Mouse (Mus musculus) limb, embryonic 13.5 days (tissue): Measurements from ENCODE around the gene Ky. TPM values are rescaled to one million over a fixed set of nuclear protein-coding genes. Genes with fewer than 3 reads are reported as not detected.

ENCODE experiments used
- ATAC-seq: fragments of 200-750 bp; cut with Nextera tagmentation; 2 replicates; pipeline ENCODE4 v1.8.0; 2017; ENCODE audit warnings: low read depth, moderate number of reproducible peaks, moderate TSS enrichment; ENCODE audit not compliant: low FRiP score
- H3K27ac ChIP-seq: fragments of 300-500 bp; sonication (generic); 2 replicates; pipeline ENCODE4 v1.5.1; 2015; ENCODE audit warnings: inconsistent platforms, mild to moderate bottlenecking, moderate library complexity
- H3K27me3 ChIP-seq: fragments of 300-500 bp; sonication (generic); 2 replicates; pipeline ENCODE4 v1.6.1; 2015; ENCODE audit warnings: mild to moderate bottlenecking, inconsistent platforms
- H3K36me3 ChIP-seq: fragments of 300-500 bp; sonication (generic); 2 replicates; pipeline ENCODE4 v1.6.1; 2015; ENCODE audit warnings: inconsistent platforms, mild to moderate bottlenecking, moderate library complexity
- H3K4me1 ChIP-seq: fragments of 300-500 bp; sonication (generic); 2 replicates; pipeline ENCODE4 v1.6.1; 2015; ENCODE audit warnings: inconsistent platforms
- H3K4me2 ChIP-seq: fragments of 300-500 bp; sonication (generic); replicated peaks from 2 replicates; pipeline ENCODE4 v1.6.1; 2015; ENCODE audit warnings: inconsistent platforms, mild to moderate bottlenecking, moderate library complexity
- H3K4me3 ChIP-seq: fragments of 300-500 bp; sonication (generic); 2 replicates; pipeline ENCODE4 v1.5.1; 2015; ENCODE audit warnings: moderate library complexity, mild to moderate bottlenecking, inconsistent platforms
- H3K9ac ChIP-seq: fragments of 300-500 bp; sonication (generic); 2 replicates; pipeline ENCODE4 v1.6.1; 2015; ENCODE audit warnings: mild to moderate bottlenecking, inconsistent platforms
- H3K9me3 ChIP-seq: fragments of 300-500 bp; sonication (generic); 2 replicates; pipeline ENCODE4 v1.6.1; 2016; ENCODE audit warnings: inconsistent platforms
- WGBS: fragments of 180-500 bp; shearing (Covaris S2); methylation state at CpG from one replicate; pipeline ENCODE4 v1.1.7; 2015; 5-methylcytosine and 5-hydroxymethylcytosine counted together
- polyA plus RNA-seq: library from polyadenylated mRNA; unstranded; fragments of >200 nt; fragmentation: Nextera tagmentation; extraction: Ambion mirVana; gene quantifications from 2 replicates; pipeline ENCODE4 v1.2.1, GENCODE M21; 2015

Ky gene
- 0.39 and 1.6 TPM in 2 replicates for polyA plus RNA-seq

DNA sequence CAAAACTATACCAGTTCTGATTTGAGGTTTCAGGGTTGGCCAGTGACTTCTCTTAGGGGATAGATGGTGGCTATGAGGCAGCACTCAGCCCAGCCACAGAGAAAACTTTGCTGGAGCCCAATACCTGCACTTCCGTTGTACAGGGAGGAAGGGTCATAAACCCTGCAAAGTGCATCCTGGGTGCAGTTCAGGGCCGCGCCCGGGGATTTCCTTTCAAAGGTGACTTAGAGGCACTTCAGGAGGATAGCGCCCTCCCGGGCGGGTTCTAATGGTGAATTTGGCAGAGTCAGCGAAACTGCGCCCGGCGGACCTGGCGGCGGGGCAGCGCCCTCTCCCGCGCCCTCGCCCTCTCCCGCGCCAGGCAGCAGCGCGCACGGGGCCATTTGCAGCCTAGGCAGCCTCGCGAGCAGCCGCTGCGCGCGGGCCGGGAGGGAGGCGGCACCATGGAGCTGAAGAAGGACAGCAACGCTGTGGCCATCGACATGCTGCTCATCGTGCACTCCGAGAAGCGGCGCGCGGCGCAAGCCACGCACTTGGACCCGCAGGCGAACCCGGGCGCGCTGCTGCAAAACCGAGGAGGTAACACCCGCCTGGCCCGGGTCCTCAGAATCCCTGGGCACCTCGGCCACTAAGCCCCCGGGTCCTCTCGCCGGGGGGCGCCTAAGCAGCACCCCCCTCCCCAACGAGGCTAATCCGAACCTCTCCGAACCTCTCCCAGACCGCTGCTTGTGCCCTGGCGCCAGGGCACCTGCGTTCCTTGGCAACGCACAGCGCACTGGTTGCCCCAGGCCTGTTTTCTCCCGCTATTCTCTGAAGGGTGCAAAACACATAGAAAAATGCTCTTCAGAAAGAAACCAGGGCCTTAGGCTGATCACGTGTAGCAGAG is at the start of gene Ky:
Ky (plus strand) TSS at position 51 of the 886 bp plus-strand sequence.
- Histone ChIP-seq H3K4me3 (peak within 1 kb of the TSS; percentile 49), H3K4me1 (peaks cover 9% of the 10 kb centered on the region), H3K27ac (no peak within 1 kb of the TSS), H3K9ac (peak within 1 kb of the TSS; percentile 51), H3K4me2 (peak within 1 kb of the TSS; percentile 86), H3K36me3 (no peaks in the 10 kb centered on the region), H3K27me3 (peaks cover 55% of the 10 kb centered on the region), H3K9me3 (no peaks in the 10 kb centered on the region)
- 1% methylated on average over 51 of the region's 63 CpGs for WGBS
- ATAC-seq, result 0 out of 2 replicates have a peak, but pooled peaks have one; percentile 11

DNA sequence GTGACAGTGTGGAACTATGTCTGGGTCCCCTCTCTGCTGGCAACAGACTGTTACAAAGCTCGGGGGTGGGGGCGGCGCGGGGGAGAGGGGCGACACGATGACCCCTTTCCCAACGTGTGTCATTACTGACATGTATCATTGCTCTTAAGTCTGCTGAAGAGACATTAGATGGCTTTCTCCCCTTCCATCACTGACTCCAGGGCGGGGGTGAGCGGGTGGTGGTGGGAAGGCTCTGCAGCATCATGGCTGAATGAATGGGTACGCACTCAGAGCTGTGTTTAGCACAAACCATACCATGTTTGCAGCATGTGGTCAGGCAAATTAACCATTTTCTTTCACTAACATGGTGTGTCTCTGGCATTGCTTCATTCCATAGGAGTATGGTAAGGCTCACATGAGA is 43.3 kb upstream of the Ky start:
- H3K27ac ChIP-seq, result no peak overlapping the region
- no peak overlapping the region for H3K4me3 ChIP-seq
- H3K9ac ChIP-seq, result no peak overlapping the region
- ATAC-seq, result no peak
- no peaks in the 10 kb centered on the region for H3K9me3 ChIP-seq
- H3K27me3 ChIP-seq, result no peaks in the 10 kb centered on the region
- 90% methylated on average over 10 of the region's 10 CpGs for WGBS
- H3K4me1 ChIP-seq, result no peaks in the 10 kb centered on the region
- H3K4me2 ChIP-seq, result no peak overlapping the region
- H3K36me3 ChIP-seq, result no peaks in the 10 kb centered on the region

DNA sequence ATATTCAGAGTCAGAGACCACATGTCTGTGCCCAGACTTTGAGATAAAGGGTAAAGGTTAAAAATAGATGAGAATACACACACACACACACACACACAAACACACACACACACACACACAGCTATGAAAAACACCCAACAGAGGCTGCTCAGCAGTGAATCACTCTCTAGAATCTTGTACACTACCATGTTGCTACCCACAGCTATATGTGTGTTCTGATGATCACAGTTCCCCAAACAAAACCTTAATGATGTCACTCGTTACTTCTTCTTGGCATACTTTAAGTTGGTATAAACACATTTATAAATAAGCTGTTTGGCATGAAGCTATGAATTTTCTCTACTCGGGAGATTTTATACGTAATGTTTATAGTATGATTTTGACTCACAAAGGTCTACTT is 40.5 kb upstream of the Ky start:
- Histone ChIP-seq H3K9ac (no peak overlapping the region), H3K4me1 (no peaks in the 10 kb centered on the region)
- 75% methylated on average over 3 of the region's 3 CpGs for WGBS

DNA sequence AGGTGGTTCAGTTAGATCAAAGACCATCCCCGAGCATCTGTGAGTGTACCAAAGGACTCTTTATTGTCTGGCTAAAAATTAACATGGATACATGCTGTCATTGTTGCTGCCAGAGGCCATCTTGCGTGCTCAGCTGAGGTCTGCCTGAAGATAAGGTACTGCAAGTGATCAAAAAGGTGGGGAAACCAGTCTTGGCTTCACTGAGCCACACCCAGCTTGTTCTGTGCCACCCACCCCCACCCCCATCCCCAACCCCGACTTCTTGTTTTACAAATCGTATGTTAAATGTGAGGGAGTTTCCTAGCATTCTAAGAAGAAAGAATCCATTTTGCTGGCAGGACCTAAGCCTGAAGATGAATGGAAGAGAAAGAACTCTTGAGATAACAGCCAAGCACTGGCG is 39.8 kb upstream of the Ky start:
- no peak overlapping the region for H3K27ac ChIP-seq
- no peak overlapping the region for H3K4me3 ChIP-seq
- no peaks in the 10 kb centered on the region for H3K27me3 ChIP-seq
- ATAC-seq, result no peak
- H3K9ac ChIP-seq, result no peak overlapping the region
- H3K36me3 ChIP-seq, result no peaks in the 10 kb centered on the region
- H3K4me2 ChIP-seq, result no peak overlapping the region
- no peaks in the 10 kb centered on the region for H3K4me1 ChIP-seq
- H3K9me3 ChIP-seq, result no peaks in the 10 kb centered on the region
- 78% methylated on average over 5 of the region's 5 CpGs for WGBS

More for the DNA sequence above, 40.5 kb upstream of the Ky start:
- no peaks in the 10 kb centered on the region for H3K36me3 ChIP-seq
- no peaks in the 10 kb centered on the region for H3K27me3 ChIP-seq
- no peak overlapping the region for H3K4me2 ChIP-seq
- no peak overlapping the region for H3K27ac ChIP-seq
- H3K9me3 ChIP-seq, result no peaks in the 10 kb centered on the region
- no peak overlapping the region for H3K4me3 ChIP-seq
- no peak for ATAC-seq

DNA sequence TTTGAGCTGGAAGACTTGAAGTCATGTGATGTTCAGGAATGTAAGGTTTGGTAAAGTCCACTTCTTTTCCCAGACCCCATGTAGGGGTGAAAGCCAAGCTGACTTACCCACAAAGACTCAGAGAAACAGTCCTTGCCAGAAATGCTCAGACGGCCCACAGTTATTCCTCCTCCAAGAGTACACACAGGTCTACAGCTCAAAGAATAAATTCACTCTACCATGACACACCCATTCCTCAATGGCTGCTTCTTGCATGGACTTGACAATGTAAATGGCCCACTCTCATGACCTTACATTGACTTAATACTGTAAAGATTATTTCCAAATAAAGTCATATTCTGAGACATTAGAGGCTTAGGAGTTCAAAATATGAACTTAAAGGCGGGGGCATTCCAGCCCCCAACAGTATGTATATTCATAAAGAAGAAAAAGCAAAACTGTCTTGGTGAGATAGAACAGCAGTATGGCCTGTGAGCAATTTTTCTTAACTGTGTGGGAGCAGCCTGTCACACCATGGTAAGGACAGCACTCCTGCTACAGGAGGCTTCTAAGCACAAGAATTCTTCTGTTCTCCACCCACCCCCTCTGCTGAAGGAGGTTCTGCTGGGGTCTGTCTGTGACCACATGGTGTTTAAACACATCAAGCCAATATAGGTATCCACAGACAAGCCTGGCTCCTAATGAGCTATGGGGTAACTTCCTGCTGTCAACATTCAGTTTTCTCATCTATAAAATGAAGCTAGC is 35.3 kb upstream of the Ky start:
- no peaks in the 10 kb centered on the region for H3K36me3 ChIP-seq
- no peak overlapping the region for H3K27ac ChIP-seq
- no peaks in the 10 kb centered on the region for H3K4me1 ChIP-seq
- no peak for ATAC-seq
- no peak overlapping the region for H3K4me3 ChIP-seq
- 87% methylated on average over 2 of the region's 2 CpGs for WGBS
- no peak overlapping the region for H3K4me2 ChIP-seq
- no peaks in the 10 kb centered on the region for H3K27me3 ChIP-seq
- H3K9ac ChIP-seq, result no peak overlapping the region
- no peaks in the 10 kb centered on the region for H3K9me3 ChIP-seq

DNA sequence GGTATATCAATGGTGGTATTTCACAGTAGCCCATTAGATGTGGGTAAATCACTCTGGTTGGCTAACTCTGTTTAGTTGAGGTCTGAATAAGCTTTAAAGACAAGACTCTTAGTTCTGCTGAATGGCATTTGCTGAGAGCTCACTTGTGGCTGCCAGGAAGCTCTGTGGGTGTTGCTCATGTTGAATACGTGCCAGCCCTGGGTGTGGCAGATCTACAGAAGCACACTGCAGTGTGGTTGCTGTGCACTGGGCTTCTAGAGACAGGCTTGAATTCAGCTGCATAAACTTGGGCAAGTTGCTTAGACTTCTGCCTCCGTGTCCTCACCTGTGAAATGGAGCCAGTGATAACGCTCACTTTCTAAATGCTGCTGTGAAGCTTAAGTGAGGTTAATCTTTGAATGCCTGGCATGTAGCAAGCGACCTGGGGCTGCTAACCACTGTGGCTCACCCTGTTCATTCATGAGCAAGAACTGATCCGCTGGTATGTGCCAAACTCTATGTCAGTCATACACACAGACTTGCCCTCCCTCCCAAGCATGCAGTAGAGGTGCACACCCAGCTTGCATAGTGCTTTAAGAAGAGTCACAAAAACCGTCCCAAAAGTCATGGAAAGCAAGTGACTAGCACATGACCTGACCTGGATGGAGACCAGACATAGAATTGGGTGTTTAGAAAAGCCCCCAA is 27.6 kb upstream of the Ky start:
- no peaks in the 10 kb centered on the region for H3K27me3 ChIP-seq
- no peak overlapping the region for H3K4me3 ChIP-seq
- no peak overlapping the region for H3K4me2 ChIP-seq
- H3K9ac ChIP-seq, result no peak overlapping the region
- H3K9me3 ChIP-seq, result no peaks in the 10 kb centered on the region
- no peaks in the 10 kb centered on the region for H3K4me1 ChIP-seq
- no peak for ATAC-seq
- 84% methylated on average over 6 of the region's 6 CpGs for WGBS
- H3K27ac ChIP-seq, result no peak overlapping the region
- no peaks in the 10 kb centered on the region for H3K36me3 ChIP-seq

DNA sequence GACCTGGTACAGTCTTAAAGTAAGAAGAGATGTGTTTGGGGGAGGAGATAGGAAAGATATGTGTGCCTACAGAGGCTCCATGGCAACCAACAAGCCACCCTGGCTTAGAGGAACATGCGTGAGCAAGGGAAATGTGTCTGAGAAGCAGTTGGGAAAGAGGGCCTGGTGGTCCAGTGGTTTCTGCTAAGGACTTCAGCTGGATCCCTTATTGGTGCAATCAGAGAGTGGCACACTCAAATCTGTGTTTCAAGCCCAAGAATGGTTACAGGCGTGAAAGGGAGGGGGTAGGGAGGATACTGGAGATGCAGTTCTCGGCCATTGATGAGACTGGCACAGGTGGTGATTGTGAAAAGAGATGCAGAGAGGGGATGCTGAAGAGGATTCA is 27.1 kb upstream of the Ky start:
- Histone ChIP-seq H3K27ac (no peak overlapping the region), H3K9ac (no peak overlapping the region), H3K4me1 (no peaks in the 10 kb centered on the region), H3K4me3 (no peak overlapping the region), H3K9me3 (no peaks in the 10 kb centered on the region), H3K27me3 (no peaks in the 10 kb centered on the region), H3K36me3 (no peaks in the 10 kb centered on the region), H3K4me2 (no peak overlapping the region)
- WGBS, result 89% methylated on average over 3 of the region's 3 CpGs
- no peak for ATAC-seq

DNA sequence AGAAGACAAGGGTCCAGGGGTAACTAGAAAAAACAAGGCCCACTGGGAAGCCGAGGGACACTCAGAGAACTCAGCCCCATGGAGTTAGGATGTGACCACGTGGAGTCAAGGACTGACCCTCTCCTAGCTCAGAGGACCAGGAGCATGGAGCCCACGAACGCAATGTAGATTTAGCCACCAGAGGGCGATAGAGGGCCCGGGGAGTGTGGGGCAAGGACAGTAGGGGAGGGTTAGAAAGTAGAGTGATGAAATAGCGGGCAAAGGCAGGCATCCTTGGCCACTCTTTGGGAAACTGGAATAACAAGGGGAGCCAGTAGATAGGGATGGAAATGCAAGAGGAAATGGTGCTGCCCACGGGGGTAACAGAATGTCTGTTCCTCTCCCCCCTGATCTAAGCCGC is 26.5 kb upstream of the Ky start:
- ATAC-seq, result no peak
- Histone ChIP-seq H3K4me3 (no peak overlapping the region), H3K27ac (no peak overlapping the region), H3K36me3 (no peaks in the 10 kb centered on the region), H3K4me1 (no peaks in the 10 kb centered on the region), H3K27me3 (no peaks in the 10 kb centered on the region), H3K9me3 (no peaks in the 10 kb centered on the region), H3K4me2 (no peak overlapping the region), H3K9ac (no peak overlapping the region)
- WGBS, result 44% methylated on average over 9 of the region's 9 CpGs

DNA sequence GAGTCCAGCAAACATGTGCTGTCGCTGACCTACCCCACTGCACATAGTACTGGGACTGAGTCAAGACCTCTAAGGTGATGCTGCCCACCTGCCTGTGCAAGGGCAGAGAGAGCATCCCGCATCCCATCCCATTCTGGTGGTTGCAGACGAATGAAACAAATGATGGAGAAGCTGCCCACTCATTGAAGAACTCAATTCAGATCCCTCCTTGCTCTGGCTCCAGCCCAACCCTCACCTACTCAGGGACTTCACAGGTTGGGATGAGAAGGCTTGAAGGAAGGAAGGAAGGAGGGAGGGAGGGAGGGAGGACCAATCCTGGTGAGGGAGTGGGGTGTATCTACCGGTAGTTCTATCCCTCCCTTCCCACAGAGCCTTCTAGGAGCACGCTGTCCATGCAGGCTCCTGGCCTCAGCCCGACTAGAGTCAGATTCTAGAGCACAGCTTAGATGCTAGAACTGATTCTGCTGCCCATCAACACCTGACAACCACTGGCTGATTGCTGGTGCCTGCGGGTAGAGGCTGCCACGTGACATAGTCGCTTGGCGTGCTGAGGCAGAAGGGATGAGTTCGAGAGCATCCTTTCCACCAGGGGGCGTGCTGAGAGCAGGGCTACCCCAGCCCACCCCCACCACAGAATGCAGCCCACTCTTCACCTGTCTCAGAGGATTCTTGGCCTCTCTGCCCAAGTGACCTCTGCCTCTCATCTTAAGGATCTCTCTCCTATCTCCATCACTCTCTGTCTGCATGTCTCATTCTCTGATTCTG is 13.3 kb upstream of the Ky start:
- Histone ChIP-seq H3K27ac (no peak overlapping the region), H3K36me3 (no peaks in the 10 kb centered on the region), H3K4me1 (no peaks in the 10 kb centered on the region), H3K4me3 (no peak overlapping the region), H3K4me2 (no peak overlapping the region), H3K9me3 (0 out of 2 replicates have a peak, but pooled peaks cover 3% of the 10 kb centered on the region), H3K9ac (no peak overlapping the region), H3K27me3 (0 out of 2 replicates have a peak, but pooled peaks cover 3% of the 10 kb centered on the region)
- ATAC-seq, result no peak
- WGBS, result 39% methylated on average over 12 of the region's 12 CpGs

DNA sequence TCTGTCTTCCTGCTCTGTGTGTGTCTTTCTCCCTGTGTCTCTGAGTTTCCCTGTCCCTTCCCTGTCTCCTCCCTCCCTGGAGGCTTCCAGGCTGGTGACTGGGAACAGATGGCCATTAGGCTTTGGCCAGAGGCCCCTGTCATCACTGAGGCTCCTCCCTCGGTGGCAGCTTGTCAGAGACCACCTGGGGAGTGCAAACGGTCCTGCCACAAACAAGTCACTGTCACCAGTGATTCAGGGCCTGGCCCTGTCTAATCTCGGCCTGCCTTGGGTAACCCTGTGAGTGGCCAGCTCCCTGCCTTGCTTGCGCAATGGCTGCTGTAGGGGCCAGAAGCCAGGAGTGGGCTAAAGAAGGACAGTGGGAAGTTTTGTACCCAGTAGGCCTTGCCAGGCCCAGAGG is 12.5 kb upstream of the Ky start:
- Histone ChIP-seq H3K4me2 (no peak overlapping the region), H3K27me3 (0 out of 2 replicates have a peak, but pooled peaks cover 3% of the 10 kb centered on the region), H3K9ac (no peak overlapping the region), H3K27ac (no peak overlapping the region), H3K36me3 (no peaks in the 10 kb centered on the region), H3K4me3 (no peak overlapping the region), H3K4me1 (no peaks in the 10 kb centered on the region), H3K9me3 (no peaks in the 10 kb centered on the region)
- no peak for ATAC-seq
- 31% methylated on average over 4 of the region's 4 CpGs for WGBS

DNA sequence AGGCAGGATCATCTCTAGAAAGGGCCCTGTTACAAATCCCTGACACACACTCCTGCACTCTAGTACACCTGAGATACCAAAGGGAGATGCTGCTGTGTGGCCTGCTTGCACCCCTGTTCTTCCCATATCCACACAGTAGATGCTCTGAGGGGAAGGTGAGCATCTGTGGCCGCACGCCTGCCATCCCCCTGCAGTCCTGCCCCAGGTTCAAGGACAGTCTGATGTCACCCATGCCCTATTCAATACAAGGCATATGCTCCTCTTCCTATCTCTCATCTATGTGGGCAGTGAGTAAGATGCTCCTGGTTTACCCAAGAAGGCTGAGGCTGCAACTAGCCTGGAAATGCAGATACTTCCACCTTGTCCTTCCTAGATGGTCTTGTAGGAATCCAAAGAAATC is 11.6 kb upstream of the Ky start:
- no peak overlapping the region for H3K27ac ChIP-seq
- 0 out of 2 replicates have a peak, but pooled peaks cover 3% of the 10 kb centered on the region for H3K27me3 ChIP-seq
- no peaks in the 10 kb centered on the region for H3K36me3 ChIP-seq
- no peak overlapping the region for H3K4me3 ChIP-seq
- no peaks in the 10 kb centered on the region for H3K4me1 ChIP-seq
- no peak for ATAC-seq
- H3K9me3 ChIP-seq, result no peaks in the 10 kb centered on the region
- H3K9ac ChIP-seq, result no peak overlapping the region
- H3K4me2 ChIP-seq, result no peak overlapping the region
- 85% methylated on average over 2 of the region's 2 CpGs for WGBS
